Mouse (Mus musculus): ENCODE measurements at regions not wholly inside any gene's neighbourhood (a gene's known extent, or its start where the extent isn't known, plus 50 kb on each side); places are given as distances from the start of the nearest gene placed in this dataset.

DNA sequence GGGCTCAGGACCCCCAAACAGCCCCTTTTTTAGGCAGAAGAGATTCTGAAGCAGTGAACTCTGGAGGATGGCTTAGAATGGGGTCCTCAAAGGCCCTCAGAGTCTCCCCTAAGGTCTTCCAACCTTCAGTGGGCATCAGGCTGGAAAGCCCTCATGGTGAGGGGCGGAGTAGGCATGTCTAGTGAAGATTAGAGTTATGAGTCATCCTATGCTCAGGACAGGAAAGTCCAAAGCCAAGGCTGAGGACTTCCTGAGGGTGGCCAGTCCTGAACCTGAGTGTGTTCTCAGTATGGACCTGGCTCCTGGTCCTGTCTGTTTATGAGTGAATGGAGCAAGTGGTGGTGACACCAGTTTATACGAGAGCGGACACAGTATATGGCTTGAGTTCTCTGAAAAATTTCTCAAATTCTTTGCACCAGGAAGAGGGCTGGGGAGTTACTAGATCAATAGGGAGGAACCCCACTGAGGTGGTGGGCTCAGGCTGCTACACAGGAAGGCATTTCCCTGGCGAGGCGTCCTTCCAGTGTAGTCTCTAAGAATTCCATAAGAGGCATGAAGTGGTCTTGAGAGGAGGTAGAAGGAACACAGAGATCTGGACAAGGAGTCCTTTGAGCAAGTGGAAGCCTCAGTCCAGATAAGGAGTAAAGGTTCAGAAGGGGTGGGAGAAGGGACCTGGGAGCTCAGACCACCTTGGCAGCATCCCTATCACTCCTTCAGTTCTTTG, 266.2 kb downstream of the Cyp26b1 start:
- no peak for ATAC-seq (ENCODE audit: insufficient read depth, low FRiP score, low read depth)
- Histone ChIP-seq H3K4me1 (0 out of 2 replicates have a peak, but pooled peaks cover 8% of the 10 kb centered on the region), H3K9me3 (no peaks in the 10 kb centered on the region), H3K4me2 (no peak overlapping the region), H3K9ac (no peak overlapping the region), H3K36me3 (no peaks in the 10 kb centered on the region), H3K4me3 (replicated peaks) (no peak overlapping the region), H3K27ac (no peak overlapping the region), H3K27me3 (replicated peaks) (no peaks in the 10 kb centered on the region)
- 79% methylated on average over 5 of the region's 5 CpGs for WGBS

DNA sequence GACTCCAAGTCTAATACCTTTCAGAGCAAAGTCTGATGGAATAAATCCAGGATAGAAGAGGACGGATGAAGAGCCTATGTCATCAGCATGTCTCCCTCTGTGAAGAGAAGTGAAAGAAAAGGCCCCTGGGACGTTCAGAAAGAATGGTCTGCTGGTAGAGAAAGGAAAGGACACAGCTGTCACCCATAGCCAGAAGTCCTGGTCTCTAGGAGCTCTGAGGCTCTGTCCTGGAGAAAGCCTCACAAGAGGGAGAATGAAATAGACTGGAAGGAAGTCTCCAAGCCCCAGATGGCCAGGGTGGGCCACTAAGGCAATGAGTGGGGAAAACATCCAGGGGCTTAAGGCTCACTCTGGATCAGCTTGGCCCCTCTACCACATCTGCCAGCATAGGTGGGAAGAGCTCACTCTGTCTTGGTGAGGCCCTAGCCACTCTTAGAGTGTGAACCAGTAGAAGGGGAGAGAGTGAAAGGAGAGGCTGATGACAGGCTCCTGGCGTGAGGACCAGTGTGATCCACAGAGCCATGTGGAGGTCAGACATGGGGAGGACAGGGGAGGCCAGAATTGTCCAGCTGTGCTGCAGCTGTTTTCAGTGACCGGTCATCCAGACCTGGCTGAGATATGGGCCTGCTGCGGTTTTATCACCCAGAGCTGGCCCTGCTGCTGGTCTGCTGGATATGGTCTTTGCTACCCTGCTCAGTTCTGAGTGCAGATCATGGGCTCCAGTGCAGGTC, 268.2 kb downstream of the Cyp26b1 start:
- no peak overlapping the region for H3K9ac ChIP-seq
- H3K27me3 ChIP-seq (replicated peaks) = no peaks in the 10 kb centered on the region
- no peak overlapping the region for H3K4me2 ChIP-seq
- H3K27ac ChIP-seq = no peak overlapping the region
- 0 out of 2 replicates have a peak, but pooled peaks cover 8% of the 10 kb centered on the region for H3K4me1 ChIP-seq
- no peaks in the 10 kb centered on the region for H3K36me3 ChIP-seq
- 50% methylated on average over 5 of the region's 5 CpGs for WGBS
- no peaks in the 10 kb centered on the region for H3K9me3 ChIP-seq
- no peak overlapping the region for H3K4me3 ChIP-seq (replicated peaks)
- no peak for ATAC-seq (ENCODE audit: insufficient read depth, low FRiP score, low read depth)

DNA sequence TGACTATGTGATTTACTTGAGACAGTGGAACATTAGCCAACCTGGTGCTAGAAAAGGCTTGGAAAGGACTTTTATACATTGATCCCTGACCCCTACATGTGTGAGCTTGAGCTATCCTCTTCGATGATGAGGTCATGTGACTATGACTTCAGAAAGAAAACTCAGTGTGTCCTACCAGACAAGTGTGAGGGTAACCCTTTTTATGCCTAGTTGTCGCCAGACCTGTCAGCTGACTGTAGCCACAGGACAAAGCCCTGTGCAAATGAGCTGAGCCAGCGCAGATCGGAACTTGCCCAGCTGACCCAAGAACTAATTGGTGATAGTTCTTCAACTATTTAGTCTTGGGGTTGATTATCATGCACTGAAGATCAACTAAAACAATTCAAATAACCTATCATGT, 269.5 kb downstream of the Cyp26b1 start:
- Histone ChIP-seq H3K9me3 (no peaks in the 10 kb centered on the region), H3K9ac (no peak overlapping the region), H3K27ac (no peak overlapping the region), H3K4me2 (no peak overlapping the region), H3K27me3 (replicated peaks) (no peaks in the 10 kb centered on the region), H3K4me3 (replicated peaks) (no peak overlapping the region), H3K36me3 (no peaks in the 10 kb centered on the region), H3K4me1 (0 out of 2 replicates have a peak, but pooled peaks cover 8% of the 10 kb centered on the region)
- ATAC-seq (ENCODE audit: insufficient read depth, low FRiP score, low read depth) = no peak
- 88% methylated on average over 4 of the region's 4 CpGs for WGBS

DNA sequence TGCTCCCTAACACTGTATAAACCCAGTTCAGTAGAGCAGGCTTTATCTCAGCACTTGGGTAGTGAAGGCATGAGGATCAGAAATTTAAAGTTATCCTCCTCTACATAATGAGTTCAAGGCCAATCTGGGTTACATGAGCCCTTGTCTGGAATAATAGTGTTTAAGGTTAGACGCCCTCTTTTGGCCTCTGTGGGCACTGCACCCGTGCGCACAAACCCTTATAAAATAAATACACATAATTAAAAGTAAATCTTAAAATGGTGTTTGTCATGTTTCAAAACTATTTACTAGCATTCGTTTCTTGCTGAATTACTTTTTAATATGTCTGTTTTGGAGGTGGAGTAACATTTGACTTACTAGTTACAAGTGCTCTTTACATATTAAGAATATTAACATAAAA, 271.2 kb downstream of the Cyp26b1 start:
- no peak for ATAC-seq (ENCODE audit: insufficient read depth, low FRiP score, low read depth)
- Histone ChIP-seq H3K27me3 (replicated peaks) (no peaks in the 10 kb centered on the region), H3K9ac (no peak overlapping the region), H3K4me2 (no peak overlapping the region), H3K4me3 (replicated peaks) (no peak overlapping the region), H3K4me1 (peaks cover 13% of the 10 kb centered on the region; the same call in 1 of the 2 replicates), H3K9me3 (no peaks in the 10 kb centered on the region), H3K27ac (no peak overlapping the region), H3K36me3 (no peaks in the 10 kb centered on the region)
- WGBS = 84% methylated on average over 4 of the region's 4 CpGs

DNA sequence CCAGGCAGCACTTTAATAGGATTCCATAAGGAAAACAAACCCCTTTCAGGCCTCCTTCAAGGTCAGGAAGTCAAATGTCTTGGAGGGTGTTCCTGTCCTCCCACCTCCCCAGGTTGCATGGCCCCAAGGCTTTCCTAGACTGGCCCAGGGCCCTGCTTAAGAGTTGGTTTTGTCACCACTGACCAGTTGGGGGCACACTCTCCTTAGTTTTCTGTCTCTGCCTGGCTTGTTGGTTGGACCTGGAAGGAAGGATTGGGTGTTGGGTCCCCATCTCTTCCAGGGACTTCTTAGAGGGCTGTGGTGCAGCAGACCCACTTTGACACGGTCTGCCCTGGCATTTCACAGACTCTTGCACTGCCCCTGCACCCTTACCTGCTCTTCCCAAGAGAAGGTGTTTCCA, 273.1 kb downstream of the Cyp26b1 start:
- no peak for ATAC-seq (ENCODE audit: insufficient read depth, low FRiP score, low read depth)
- Histone ChIP-seq H3K4me3 (replicated peaks) (no peak overlapping the region), H3K27me3 (replicated peaks) (no peaks in the 10 kb centered on the region), H3K9ac (no peak overlapping the region), H3K4me2 (no peak overlapping the region), H3K4me1 (peaks cover 10% of the 10 kb centered on the region; the same call in 1 of the 2 replicates), H3K36me3 (no peaks in the 10 kb centered on the region), H3K27ac (no peak overlapping the region), H3K9me3 (no peaks in the 10 kb centered on the region)
- WGBS = 76% methylated on average over 1 of the region's 1 CpGs

DNA sequence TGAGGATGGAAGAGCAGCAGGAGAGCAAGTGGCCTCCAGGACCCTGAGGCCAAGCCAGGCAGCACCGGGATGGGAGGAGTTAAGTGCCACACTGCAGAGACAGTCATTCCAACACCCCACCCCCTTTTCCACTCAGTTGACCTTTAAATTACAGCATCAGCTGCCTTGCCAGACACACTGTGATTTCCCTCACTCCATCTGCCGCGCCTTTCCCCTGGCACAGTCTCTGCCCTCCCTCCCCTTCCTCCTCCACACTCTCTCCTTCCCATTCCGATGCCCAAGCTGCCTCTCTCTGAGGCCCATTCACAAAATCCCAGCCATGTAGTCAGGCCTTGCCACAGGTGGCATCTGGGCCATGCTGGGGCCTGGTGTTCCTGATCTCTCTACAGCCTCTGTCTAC, 274.9 kb downstream of the Cyp26b1 start:
- 17% methylated on average over 4 of the region's 4 CpGs for WGBS
- no peak for ATAC-seq (ENCODE audit: insufficient read depth, low FRiP score, low read depth)
- Histone ChIP-seq H3K27me3 (replicated peaks) (no peaks in the 10 kb centered on the region), H3K36me3 (no peaks in the 10 kb centered on the region), H3K27ac (no peak overlapping the region), H3K4me2 (no peak overlapping the region), H3K9ac (no peak overlapping the region), H3K4me1 (peaks cover 9% of the 10 kb centered on the region; the same call in 1 of the 2 replicates), H3K4me3 (replicated peaks) (no peak overlapping the region), H3K9me3 (no peaks in the 10 kb centered on the region)

DNA sequence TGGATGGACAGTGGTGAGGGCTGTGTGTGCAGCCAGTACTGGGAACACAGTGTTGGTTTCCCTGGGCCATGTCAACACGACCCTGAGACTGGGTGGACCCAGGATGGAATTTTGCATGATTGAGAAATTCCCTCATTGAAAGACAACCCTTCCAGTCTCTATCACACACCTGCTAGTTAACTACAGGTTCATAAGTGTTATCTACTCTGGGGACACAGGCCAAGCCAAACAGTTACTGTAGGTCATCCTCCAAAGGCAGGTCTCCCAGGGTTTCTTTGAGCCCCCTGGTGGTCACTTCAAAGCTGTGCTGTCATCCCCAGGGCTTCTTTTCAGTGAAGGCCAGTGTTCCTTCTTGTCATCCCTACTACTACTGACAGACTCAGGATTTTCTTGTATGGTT, 276.7 kb downstream of the Cyp26b1 start:
- no peak overlapping the region for H3K27ac ChIP-seq
- WGBS = 73% methylated on average over 1 of the region's 1 CpGs
- no peak overlapping the region for H3K4me3 ChIP-seq (replicated peaks)
- H3K9me3 ChIP-seq = no peaks in the 10 kb centered on the region
- H3K4me1 ChIP-seq = peaks cover 9% of the 10 kb centered on the region; the same call in 1 of the 2 replicates
- H3K9ac ChIP-seq = no peak overlapping the region
- no peaks in the 10 kb centered on the region for H3K27me3 ChIP-seq (replicated peaks)
- no peak overlapping the region for H3K4me2 ChIP-seq
- no peaks in the 10 kb centered on the region for H3K36me3 ChIP-seq
- ATAC-seq (ENCODE audit: insufficient read depth, low FRiP score, low read depth) = no peak

DNA sequence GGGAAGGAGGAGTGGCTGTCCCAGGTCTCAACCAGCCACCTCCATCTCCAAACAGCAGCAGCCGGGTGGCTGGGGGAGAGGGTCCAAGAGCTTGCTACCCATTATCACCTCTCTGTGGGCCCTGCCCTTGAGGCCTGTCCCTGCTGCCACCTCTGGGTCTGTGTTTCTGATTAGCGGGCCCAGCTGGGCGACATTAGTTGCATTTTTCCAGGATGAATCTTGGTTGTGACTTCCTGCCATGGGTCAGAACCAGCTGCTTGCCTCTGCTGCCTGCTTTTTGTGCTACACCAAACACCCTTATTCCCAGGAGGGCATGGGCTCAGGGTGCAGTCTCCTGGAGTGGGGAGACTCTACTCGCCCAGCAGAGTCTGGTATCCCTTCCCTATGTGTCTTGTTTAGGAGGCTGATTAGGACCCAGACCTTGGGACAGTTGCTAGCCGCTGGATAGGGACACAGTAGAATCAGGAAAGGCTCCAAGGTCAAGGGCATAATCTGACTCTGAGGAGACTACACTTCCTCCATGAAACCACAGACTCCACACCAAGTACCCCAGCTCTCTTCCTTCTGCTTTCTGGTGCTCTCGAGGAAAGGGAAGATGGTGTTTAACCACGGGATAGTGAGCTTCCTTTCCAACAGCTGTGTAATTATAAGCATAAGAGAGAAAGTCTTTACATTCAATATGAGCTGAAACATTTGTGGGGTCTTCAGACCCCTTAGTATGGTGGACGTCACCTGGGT, 278.4 kb downstream of the Cyp26b1 start:
- Histone ChIP-seq H3K4me3 (replicated peaks) (no peak overlapping the region), H3K4me2 (no peak overlapping the region), H3K27ac (no peak overlapping the region), H3K4me1 (peaks cover 16% of the 10 kb centered on the region; the same call in 1 of the 2 replicates), H3K9ac (no peak overlapping the region), H3K36me3 (no peaks in the 10 kb centered on the region), H3K27me3 (replicated peaks) (no peaks in the 10 kb centered on the region), H3K9me3 (no peaks in the 10 kb centered on the region)
- ATAC-seq (ENCODE audit: insufficient read depth, low FRiP score, low read depth) = no peak
- WGBS = 68% methylated on average over 8 of the region's 8 CpGs

DNA sequence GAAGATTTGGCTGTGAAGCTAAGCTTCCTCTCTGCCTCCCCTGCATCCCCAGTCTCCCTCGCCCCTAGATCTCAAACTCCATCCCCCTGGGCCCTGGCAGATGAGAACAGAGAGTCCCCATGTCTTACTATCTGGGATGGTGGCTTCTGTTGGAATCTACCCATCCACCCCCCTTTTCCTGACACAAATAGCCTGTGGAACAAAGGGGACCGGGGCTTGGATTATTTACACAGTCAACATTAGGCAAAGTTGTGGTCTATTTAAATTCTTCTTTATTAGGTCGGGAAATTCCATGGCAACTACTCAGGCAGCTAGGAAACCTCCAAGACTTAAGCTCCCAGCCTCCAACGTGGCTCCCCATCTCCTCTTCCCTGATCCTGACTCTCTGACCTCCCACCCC, 279.9 kb downstream of the Cyp26b1 start:
- H3K4me2 ChIP-seq = no peak overlapping the region
- 31% methylated on average over 4 of the region's 4 CpGs for WGBS
- no peaks in the 10 kb centered on the region for H3K27me3 ChIP-seq (replicated peaks)
- H3K4me3 ChIP-seq (replicated peaks) = no peak overlapping the region
- H3K4me1 ChIP-seq = peaks cover 10% of the 10 kb centered on the region; the same call in 1 of the 2 replicates
- H3K9ac ChIP-seq = no peak overlapping the region
- H3K36me3 ChIP-seq = no peaks in the 10 kb centered on the region
- no peak overlapping the region for H3K27ac ChIP-seq
- ATAC-seq (ENCODE audit: insufficient read depth, low FRiP score, low read depth) = no peak
- H3K9me3 ChIP-seq = no peaks in the 10 kb centered on the region

DNA sequence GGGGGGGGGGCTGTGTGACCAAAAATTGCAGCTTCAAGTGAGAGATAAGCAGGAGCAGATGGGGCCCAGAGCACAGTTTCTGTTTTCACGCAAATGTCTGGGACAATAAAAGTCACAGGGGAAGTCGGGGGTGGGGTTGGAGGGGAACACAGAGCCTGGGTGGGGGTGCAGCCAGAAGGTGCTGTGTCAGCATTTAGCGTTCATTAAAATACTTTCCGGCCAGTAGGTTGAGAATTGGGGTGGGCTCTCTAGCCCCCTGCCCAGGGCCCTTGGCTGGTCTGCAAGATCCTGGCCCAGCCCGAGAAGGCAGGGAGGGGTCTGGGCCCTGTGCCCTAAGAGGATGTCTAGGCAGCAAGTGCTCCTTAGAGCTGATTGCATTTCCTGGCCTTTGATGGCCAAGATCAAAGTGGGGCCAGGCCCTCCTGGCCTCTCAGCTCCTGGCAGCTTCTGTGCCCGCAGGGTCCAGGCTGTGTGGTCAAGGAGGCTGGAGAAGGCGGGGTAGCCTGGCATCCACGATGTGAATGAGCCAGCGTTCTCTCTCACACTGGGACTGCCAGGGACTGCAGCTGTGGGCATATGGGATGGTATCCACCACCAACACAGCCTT, 283.0 kb downstream of the Cyp26b1 start:
- Histone ChIP-seq H3K9ac (no peak overlapping the region), H3K27me3 (replicated peaks) (no peaks in the 10 kb centered on the region), H3K4me1 (peaks cover 7% of the 10 kb centered on the region; the same call in 1 of the 2 replicates), H3K36me3 (no peaks in the 10 kb centered on the region), H3K9me3 (no peaks in the 10 kb centered on the region), H3K4me3 (replicated peaks) (no peak overlapping the region), H3K27ac (no peak overlapping the region), H3K4me2 (no peak overlapping the region)
- 62% methylated on average over 9 of the region's 9 CpGs for WGBS
- no peak for ATAC-seq (ENCODE audit: insufficient read depth, low FRiP score, low read depth)

DNA sequence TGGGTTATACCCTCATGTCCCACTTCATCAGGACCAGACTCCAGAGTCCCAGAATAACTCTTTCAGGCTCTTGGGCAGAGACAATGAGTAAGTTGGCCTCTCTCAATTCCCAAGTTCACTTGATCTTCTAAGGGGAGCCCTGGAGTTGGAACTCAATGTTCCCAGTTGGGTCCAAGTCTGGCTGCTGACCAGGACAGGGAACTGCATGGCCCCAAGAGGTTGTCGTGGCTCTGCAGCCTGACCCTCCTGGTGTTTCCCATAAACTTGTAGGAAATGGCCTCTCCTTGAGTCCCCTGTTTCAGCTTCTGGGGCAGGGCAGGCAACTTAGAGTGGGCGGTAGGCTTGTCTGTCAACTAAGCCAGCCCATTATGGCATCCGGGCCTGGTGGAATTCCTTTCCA, 286.2 kb downstream of the Cyp26b1 start:
- Histone ChIP-seq H3K9ac (no peak overlapping the region), H3K9me3 (no peaks in the 10 kb centered on the region), H3K36me3 (no peaks in the 10 kb centered on the region), H3K4me1 (peaks cover 7% of the 10 kb centered on the region; the same call in 1 of the 2 replicates), H3K4me3 (replicated peaks) (no peak overlapping the region), H3K27ac (no peak overlapping the region), H3K4me2 (no peak overlapping the region), H3K27me3 (replicated peaks) (no peaks in the 10 kb centered on the region)
- 88% methylated on average over 3 of the region's 3 CpGs for WGBS
- no peak for ATAC-seq (ENCODE audit: insufficient read depth, low FRiP score, low read depth)
